Mouse (Mus musculus) kidney, embryonic 15.5 days (tissue): ENCODE measurements around the gene Gys2. TPM values are rescaled to one million over a fixed set of nuclear protein-coding genes. Genes with fewer than 3 reads are reported as not detected.

ENCODE experiments used
- ATAC-seq: fragments of 200-750 bp; cut with Nextera tagmentation; replicated peaks from 2 replicates; pipeline ENCODE4 v1.8.0; 2017; ENCODE audit warnings: moderate TSS enrichment; ENCODE audit not compliant: low FRiP score
- H3K27ac ChIP-seq: fragments of 300-500 bp; sonication (generic); 2 replicates; pipeline ENCODE4 v1.5.1; 2015; ENCODE audit warnings: mild to moderate bottlenecking, inconsistent platforms
- H3K27me3 ChIP-seq: fragments of 300-500 bp; sonication (generic); 2 replicates; pipeline ENCODE4 v1.6.1; 2015; ENCODE audit warnings: inconsistent platforms
- H3K36me3 ChIP-seq: fragments of 300-500 bp; sonication (generic); 2 replicates; pipeline ENCODE4 v1.6.1; 2015; ENCODE audit warnings: inconsistent platforms
- H3K4me1 ChIP-seq: fragments of 300-500 bp; sonication (generic); 2 replicates; pipeline ENCODE4 v1.6.1; 2015; ENCODE audit warnings: inconsistent platforms
- H3K4me2 ChIP-seq: fragments of 300-500 bp; sonication (generic); 2 replicates; pipeline ENCODE4 v1.6.1; 2015; ENCODE audit warnings: moderate library complexity, mild to moderate bottlenecking, inconsistent platforms
- H3K4me3 ChIP-seq: fragments of 300-500 bp; sonication (generic); replicated peaks from 2 replicates; pipeline ENCODE4 v1.5.1; 2015; ENCODE audit warnings: mild to moderate bottlenecking, inconsistent platforms
- H3K9ac ChIP-seq: fragments of 300-500 bp; sonication (generic); 2 replicates; pipeline ENCODE4 v1.6.1; 2015; ENCODE audit warnings: mild to moderate bottlenecking, inconsistent platforms
- H3K9me3 ChIP-seq: fragments of 300-500 bp; sonication (generic); replicated peaks from 2 replicates; pipeline ENCODE4 v1.6.1; 2016; ENCODE audit warnings: inconsistent platforms
- WGBS: fragments of 180-500 bp; shearing (Covaris S2); methylation state at CpG from one replicate; pipeline ENCODE4 v1.1.7; 2015; ENCODE audit warnings: mixed read lengths; 5-methylcytosine and 5-hydroxymethylcytosine counted together
- polyA plus RNA-seq: library from polyadenylated mRNA; unstranded; fragments of >200 nt; fragmentation: Nextera tagmentation; extraction: Ambion mirVana; gene quantifications from 2 replicates; pipeline ENCODE4 v1.2.1, GENCODE M21; 2015

Gene Gys2
- polyA plus RNA-seq, 1 experiment from 2014 or later: 1.3 TPM

DNA sequence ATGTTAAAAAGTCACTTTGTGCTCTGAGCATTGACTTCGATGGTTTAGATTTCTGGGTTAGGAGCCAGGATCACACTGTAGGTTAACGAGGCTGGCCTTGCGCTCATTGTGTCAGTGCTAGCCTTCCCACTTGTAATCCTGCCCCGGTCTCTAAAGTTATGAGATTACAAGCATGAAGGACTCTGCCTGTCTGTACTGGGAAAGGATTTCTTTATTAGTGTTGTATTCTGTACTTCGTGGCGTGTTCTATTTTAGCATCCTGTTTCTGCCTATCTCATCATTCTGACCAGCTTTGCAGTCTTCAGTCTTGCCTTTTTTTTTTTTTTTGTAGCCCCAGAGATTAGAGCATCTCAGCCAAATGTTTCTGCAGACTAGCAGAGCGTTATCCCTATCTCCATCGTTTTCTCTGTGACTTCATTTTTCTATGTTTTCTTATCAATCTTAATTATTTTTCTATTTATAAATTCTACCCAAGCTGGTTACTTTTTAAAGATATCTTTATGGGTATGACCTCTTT is 85.1 kb downstream of the Gys2 start:
- Histone ChIP-seq H3K9me3 (no peaks in the 10 kb centered on the region), H3K4me2 (peak overlapping the region; percentile 76), H3K9ac (peak overlapping the region; percentile 86), H3K36me3 (peaks cover 6% of the 10 kb centered on the region; the same call in 1 of the 2 replicates), H3K27me3 (no peaks in the 10 kb centered on the region), H3K4me3 (peak overlapping the region; percentile 100), H3K4me1 (peaks cover 20% of the 10 kb centered on the region), H3K27ac (peak overlapping the region; percentile 51; the same call in 1 of the 2 replicates)
- WGBS: 17% methylated on average over 8 of the region's 8 CpGs
- no peak; the same call in 1 of the 2 replicates for ATAC-seq

DNA sequence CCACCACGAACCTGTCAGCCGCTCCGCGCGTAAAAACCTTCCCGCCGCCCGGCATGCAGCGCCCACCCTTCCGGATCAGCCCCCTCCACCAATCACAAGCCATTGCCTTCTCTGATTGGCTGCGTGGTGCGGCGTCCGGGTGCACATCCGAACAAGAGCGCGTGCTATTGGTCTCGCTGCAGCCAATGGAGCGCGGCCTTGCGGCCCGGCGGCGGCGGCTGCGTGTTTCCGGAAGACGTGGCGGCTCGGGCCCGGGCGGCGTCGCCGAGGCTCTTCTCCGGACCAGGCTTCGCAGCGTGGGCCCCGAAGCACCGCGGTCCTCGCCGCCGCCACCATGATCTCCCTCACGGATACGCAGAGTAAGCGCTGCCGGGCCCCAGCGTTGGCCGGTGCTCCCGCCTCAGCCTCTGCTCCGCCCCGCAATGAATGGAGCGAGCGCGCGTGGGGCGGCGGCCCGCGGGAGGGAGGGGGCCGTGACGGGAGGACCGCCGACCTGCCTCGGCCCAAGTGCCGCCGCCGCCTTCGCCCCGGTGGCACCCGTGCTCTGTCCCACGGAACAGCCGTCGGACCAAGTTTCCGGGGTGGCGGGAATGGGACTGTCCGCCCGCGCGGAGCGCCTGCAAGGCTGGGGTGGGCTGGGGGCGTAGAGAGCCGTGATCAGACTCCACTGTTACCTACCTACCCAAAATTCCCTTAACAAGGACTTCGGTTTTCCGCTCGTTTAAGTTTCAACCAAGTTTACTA is 85.7 kb downstream of the Gys2 start, which contains the start of the genes Recql and Golt1b:
TSS of gene Recql (minus strand) at position 77 of the 744 bp plus-strand sequence.
TSS of gene Golt1b (plus strand) at position 211 of the 744 bp plus-strand sequence.
- peaks cover 20% of the 10 kb centered on the region for H3K4me1 ChIP-seq
- H3K27me3 ChIP-seq: no peaks in the 10 kb centered on the region
- peak within 1 kb of the TSS; percentile 51 for H3K27ac ChIP-seq
- peak within 1 kb of the TSS; percentile 76 for H3K4me2 ChIP-seq
- peak; percentile 100 for ATAC-seq
- H3K9me3 ChIP-seq: no peaks in the 10 kb centered on the region
- WGBS: under 1% methylated on average over 85 of the region's 87 CpGs
- peak within 1 kb of the TSS; percentile 100 for H3K4me3 ChIP-seq
- peak within 1 kb of the TSS; percentile 86 for H3K9ac ChIP-seq
- H3K36me3 ChIP-seq: no peaks in the 10 kb centered on the region

DNA sequence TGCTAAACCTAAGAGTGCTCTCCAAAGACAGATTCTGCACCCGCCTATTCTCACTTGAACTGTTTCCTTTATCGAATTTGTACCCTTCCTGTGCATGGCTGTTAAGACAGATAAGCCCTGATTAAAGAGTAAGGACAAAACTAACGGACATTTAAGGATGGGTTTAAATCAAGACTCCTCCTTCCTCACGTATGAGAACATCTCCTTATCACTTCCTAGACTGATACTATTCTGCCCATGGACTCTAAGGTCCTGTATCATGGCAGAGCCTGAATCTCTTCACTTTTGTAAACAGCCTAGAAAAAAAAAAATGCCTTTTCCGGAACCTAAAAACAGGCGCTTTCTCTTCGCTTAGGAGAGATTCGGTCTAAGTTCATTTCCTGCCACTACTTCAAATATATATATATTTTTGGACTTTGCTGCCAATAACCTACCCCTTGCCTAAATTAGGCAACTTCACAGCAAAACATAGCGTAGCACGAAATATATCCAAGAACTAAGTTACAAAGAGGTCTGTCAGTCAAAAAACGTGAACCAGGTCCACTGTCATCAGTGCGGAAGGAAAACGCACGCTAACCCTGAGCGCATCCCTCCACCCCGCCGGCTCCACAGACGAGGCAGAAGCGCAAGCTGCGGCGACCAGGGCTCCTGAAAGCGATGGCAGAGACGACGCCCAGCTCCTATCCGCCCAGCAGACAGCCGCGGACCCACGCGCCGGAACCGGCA is 86.5 kb downstream of the Gys2 start:
- Histone ChIP-seq H3K9ac (peak overlapping the region; percentile 59), H3K4me2 (peak overlapping the region; percentile 76), H3K27me3 (no peaks in the 10 kb centered on the region), H3K36me3 (no peaks in the 10 kb centered on the region), H3K4me1 (peaks cover 20% of the 10 kb centered on the region), H3K4me3 (peak overlapping the region; percentile 100), H3K27ac (peak overlapping the region; percentile 5; the same call in 1 of the 2 replicates), H3K9me3 (no peaks in the 10 kb centered on the region)
- WGBS: 5% methylated on average over 31 of the region's 31 CpGs
- peak; percentile 84 for ATAC-seq

DNA sequence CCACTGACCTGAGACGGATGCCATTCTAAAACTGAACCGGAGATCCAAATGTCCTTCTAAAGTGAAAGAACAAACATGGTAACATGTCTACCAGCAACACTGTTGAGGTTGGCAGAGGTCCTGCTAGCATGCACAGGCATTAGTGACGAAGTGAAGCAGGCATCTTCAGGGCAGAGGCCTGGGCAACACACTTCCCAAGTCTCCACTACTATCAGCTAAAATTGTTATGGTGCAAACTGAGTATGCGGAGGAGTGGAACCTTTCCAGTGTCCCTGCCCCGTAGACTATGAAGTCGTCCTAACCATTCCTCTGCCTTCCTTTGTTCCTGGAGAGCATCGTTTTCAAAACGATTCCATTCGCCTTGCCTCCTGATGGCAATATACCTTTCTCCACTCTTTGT is 88.4 kb downstream of the Gys2 start:
- H3K27me3 ChIP-seq: no peaks in the 10 kb centered on the region
- no peaks in the 10 kb centered on the region for H3K9me3 ChIP-seq
- H3K36me3 ChIP-seq: no peaks in the 10 kb centered on the region
- H3K4me3 ChIP-seq: no peak overlapping the region
- no peak for ATAC-seq
- peaks cover 20% of the 10 kb centered on the region for H3K4me1 ChIP-seq
- 85% methylated on average over 9 of the region's 9 CpGs for WGBS
- no peak overlapping the region for H3K9ac ChIP-seq
- H3K27ac ChIP-seq: no peak overlapping the region
- H3K4me2 ChIP-seq: no peak overlapping the region

DNA sequence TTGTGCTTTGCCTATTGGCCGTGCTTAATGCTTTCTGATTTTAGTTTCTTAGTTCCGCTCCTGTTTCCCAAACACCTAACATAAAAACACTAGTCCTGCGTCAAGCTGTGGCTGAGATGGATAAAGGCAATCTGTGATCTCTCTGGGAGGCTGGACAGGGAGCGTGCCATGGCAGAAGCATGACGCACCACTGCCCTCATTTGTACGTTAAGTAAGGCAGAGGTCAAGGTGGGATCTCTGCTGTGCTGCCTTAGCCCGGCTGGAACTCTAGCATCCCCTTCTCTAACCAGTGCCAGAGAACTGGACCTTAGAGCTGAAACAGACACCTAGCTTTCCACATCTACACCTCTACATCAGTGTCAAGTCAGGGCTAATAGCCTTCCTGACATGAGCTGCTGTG is 91.3 kb downstream of the Gys2 start:
- H3K9ac ChIP-seq: no peak overlapping the region
- peaks cover 6% of the 10 kb centered on the region for H3K4me1 ChIP-seq
- H3K27me3 ChIP-seq: no peaks in the 10 kb centered on the region
- H3K4me3 ChIP-seq: no peak overlapping the region
- H3K36me3 ChIP-seq: peaks cover 7% of the 10 kb centered on the region
- H3K27ac ChIP-seq: no peak overlapping the region
- H3K9me3 ChIP-seq: no peaks in the 10 kb centered on the region
- H3K4me2 ChIP-seq: no peak overlapping the region
- ATAC-seq: no peak
- WGBS: 88% methylated on average over 7 of the region's 7 CpGs

DNA sequence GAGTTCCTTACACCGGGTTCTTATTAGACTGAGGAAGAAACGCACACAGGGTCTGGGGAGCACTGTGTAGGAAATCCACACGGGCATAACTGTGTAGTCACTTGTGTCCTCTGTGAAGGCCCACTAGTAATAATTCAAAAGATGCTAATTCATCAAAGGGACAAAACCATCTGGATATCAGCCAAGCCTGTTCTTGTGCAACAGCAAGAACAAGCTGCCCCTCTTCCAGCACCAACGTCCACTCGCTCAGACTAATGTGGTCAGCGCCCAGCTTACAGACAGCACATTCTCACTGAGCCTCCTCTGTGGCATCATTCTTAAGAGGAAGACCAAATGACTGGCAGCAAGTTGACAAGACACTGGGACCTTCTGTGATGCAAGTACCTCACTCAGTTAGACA is 92.9 kb downstream of the Gys2 start:
- Histone ChIP-seq H3K4me1 (no peaks in the 10 kb centered on the region), H3K27ac (no peak overlapping the region), H3K4me3 (no peak overlapping the region), H3K36me3 (peaks cover 22% of the 10 kb centered on the region), H3K27me3 (no peaks in the 10 kb centered on the region), H3K9ac (no peak overlapping the region), H3K4me2 (no peak overlapping the region), H3K9me3 (no peaks in the 10 kb centered on the region)
- no peak for ATAC-seq
- 85% methylated on average over 6 of the region's 6 CpGs for WGBS

DNA sequence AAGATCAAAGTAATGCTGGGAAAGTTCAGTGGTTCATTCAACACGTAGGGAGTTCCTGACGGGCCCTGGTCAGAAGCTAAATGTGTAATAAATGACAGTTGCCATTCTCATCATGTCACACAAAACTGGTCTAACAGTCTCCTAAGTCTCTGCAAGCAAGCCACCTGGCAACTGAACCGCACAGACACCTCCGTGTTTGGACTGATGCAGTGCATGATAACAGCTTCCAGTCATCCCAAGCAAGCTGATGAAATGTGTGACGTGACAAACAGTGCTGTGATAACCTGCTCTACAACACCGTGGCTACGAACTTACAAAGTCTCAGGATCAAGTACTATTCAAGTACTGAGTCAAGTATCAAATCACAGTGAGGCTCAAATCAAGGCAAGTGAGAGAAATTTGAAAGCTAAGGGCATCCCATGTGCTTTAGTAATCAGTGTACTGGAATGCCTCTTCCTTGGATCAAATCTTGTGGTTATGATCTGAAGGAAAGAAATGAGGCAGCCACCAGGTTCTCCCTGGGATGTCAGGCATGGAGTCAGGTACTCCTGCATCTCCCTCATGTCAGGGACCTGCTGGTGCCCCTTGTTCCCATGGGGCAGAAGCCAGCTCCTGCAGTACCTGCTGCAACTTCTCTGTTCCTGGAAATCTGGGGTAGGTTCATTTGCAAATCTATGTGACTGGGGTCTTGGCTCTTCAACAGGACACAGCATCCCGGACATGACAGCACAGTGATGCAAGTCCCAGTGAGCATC is 94.2 kb downstream of the Gys2 start:
- ATAC-seq: no peak
- Histone ChIP-seq H3K36me3 (peaks cover 34% of the 10 kb centered on the region), H3K27me3 (no peaks in the 10 kb centered on the region), H3K9me3 (no peaks in the 10 kb centered on the region), H3K4me3 (no peak overlapping the region), H3K4me2 (no peak overlapping the region), H3K4me1 (no peaks in the 10 kb centered on the region), H3K9ac (no peak overlapping the region), H3K27ac (no peak overlapping the region)
- WGBS: 90% methylated on average over 8 of the region's 8 CpGs

DNA sequence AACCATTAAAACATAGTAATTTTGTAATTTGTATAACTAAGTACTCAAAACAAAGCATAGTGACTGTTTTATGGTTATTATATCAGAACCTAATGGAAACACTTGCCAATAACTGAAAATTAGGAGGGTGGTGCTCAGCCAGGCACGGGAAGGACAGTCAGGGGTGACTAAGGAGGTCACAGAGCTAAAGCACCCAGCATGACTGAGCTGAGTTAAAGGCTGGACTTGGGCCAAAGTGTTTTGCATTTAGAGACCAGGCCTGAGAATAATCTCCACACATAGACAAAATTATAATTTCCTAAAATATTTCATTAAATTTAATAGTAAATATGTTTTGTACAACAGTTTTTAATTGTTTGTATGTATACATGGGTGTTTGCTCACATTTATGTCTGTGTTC is 95.8 kb downstream of the Gys2 start:
- H3K27me3 ChIP-seq: no peaks in the 10 kb centered on the region
- WGBS: 56% methylated on average over 1 of the region's 1 CpGs
- H3K4me2 ChIP-seq: no peak overlapping the region

More for the DNA sequence above, 95.8 kb downstream of the Gys2 start:
- Histone ChIP-seq H3K9me3 (no peaks in the 10 kb centered on the region), H3K9ac (no peak overlapping the region), H3K27ac (no peak overlapping the region), H3K4me3 (no peak overlapping the region), H3K36me3 (peaks cover 46% of the 10 kb centered on the region), H3K4me1 (no peaks in the 10 kb centered on the region)
- ATAC-seq: no peak

Other genes with a start within 250 kb of the Gys2 start
- gene Iapp, start 174.7 kb downstream of the Gys2 start, polyA plus RNA-seq: 0.27 TPM in 1 of 2 replicates, not detected in the other
- 0.06 and 0.12 TPM in 2 replicates for gene Slco1a5, start 150.1 kb downstream of the Gys2 start, polyA plus RNA-seq
- gene Pyroxd1, start 127.5 kb downstream of the Gys2 start, polyA plus RNA-seq: 17.5 and 17.6 TPM in 2 replicates
- gene Recql, start 86.0 kb downstream of the Gys2 start, polyA plus RNA-seq: 22.6 and 28.9 TPM in 2 replicates
- gene Golt1b, start 85.9 kb downstream of the Gys2 start, polyA plus RNA-seq: 101 and 103 TPM in 2 replicates
- 0.59 and 1.1 TPM in 2 replicates for gene Spx, start 59.7 kb downstream of the Gys2 start, polyA plus RNA-seq
- gene Ldhb, start 34.8 kb upstream of the Gys2 start, polyA plus RNA-seq: 697 and 713 TPM in 2 replicates
- 24.4 and 26.8 TPM in 2 replicates for gene Kcnj8, start 98.5 kb upstream of the Gys2 start, polyA plus RNA-seq
- gene Abcc9, start 229.2 kb upstream of the Gys2 start, polyA plus RNA-seq: 6.2 and 7.7 TPM in 2 replicates